Mouse (Mus musculus) common myeloid progenitor, adult 5-6 weeks (primary cell): ENCODE results near the gene Pkd1l1. TPM values are rescaled to one million over a fixed set of nuclear protein-coding genes. Genes with fewer than 3 reads are reported as not detected.

Source experiments
- ATAC-seq: replicated peaks from 2 replicates; pipeline ENCODE4 v1.8.0; 2016; ENCODE audit warnings: low read depth, mild to moderate bottlenecking, moderate TSS enrichment, inconsistent platforms; ENCODE audit not compliant: poor library complexity, severe bottlenecking
- total RNA-seq: library from RNA; stranded (forward); fragments of 200-1000, 187-1606 nt; gene quantifications from 2 replicates; pipeline ENCODE4 v1.2.3, GENCODE M21; 2017

Pkd1l1 gene
- total RNA-seq, 1 experiment from 2014 or later, result not detected

DNA sequence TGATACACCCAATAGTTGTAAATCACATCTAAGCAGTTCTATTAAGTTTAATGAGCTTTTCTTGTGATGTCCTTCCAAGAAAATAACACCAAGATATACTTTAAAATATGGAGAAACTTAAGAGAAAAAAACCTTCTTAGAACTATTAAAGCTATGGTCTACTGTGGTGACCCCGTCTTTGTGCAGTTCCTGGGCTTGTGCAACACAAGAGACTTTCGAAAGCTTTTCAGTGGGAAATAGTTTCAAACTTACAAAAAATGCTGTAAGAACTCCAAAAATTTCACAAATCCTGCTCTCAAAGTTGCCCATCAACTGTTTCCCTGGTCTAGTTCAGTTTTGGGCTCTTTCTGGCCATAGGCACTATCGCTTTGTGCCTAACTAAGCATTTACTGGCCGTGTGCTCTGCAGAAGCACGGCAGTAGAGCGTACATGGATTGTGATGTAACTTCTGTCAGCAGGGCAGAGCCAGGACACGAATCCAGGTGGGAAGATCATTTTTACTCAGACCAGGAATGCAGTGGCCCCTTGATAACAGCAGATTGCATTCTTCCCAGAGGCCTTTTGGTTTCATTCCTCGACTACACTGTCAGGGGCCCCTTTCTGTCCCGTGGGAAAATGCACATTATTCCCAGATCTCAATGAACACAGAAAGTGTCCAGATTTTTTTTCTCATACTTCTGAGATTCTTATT lies 144.1 kb downstream of the Pkd1l1 start:
- ATAC-seq, result no peak

GRCm38 (mm10) chr11:8826609-8827008 lies 146.5 kb downstream of the Pkd1l1 start:
- no peak for ATAC-seq

- no peak for ATAC-seq
Measured at GRCm38 (mm10) chr11:8826046-8826445, 147.0 kb downstream of the Pkd1l1 start.

GRCm38 (mm10) chr11:8825413-8825812 lies 147.7 kb downstream of the Pkd1l1 start:
- no peak for ATAC-seq

DNA sequence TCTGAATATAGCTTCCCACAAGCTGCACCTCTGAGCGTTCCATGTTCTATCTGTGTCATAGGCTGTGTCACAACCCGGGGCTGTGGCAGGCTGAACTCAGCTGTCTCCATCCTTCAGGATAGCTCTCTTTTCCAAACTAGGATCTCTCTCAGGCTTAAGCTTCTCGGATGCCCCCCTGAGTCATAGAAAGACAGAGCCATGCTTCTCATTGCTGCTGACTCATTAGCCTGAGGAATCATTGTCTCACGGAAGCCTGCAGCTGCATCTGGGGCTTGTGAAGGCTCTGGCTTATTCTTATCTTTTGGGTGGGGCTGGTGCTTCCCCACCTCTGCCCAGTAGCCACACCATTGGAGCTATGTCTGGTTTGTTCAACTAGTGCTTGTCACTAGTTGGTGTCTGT lies 151.7 kb downstream of the Pkd1l1 start:
- ATAC-seq, result peak; percentile 96

- no peak for ATAC-seq
Measured at GRCm38 (mm10) chr11:8817376-8817775, 155.7 kb downstream of the Pkd1l1 start.

GRCm38 (mm10) chr11:8814097-8814790 lies 158.8 kb downstream of the Pkd1l1 start:
- no peak for ATAC-seq

DNA sequence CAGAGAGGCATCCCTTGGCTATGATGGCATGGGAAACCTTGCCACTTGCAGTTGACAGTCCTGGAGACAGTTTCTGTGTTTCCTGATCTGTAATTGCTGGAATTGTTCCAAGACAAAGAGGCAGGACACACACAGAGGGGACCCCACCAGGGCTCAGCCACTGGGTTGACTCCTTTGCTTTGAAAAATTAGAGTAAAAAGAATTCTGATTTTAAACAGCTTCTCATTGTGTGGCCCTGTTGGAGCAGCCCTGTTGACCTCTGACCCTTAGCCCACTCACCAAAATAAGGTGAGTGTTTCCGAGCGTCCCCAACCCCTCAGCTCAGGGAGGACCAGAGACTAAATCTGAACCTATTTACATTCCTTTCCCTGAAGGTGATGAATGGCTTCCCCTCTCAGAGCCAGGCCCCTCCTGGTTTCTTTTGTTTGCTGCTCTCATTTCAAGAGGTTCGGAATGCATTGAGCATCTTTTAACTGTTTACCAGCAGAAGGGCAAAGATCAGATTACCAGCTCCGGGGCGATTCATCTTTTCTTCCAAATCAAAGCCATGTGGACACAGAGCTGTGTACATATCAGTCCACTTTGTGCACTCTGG lies 161.5 kb downstream of the Pkd1l1 start:
- ATAC-seq, result no peak

GRCm38 (mm10) chr11:8809644-8810043 lies 163.4 kb downstream of the Pkd1l1 start:
- no peak for ATAC-seq

DNA sequence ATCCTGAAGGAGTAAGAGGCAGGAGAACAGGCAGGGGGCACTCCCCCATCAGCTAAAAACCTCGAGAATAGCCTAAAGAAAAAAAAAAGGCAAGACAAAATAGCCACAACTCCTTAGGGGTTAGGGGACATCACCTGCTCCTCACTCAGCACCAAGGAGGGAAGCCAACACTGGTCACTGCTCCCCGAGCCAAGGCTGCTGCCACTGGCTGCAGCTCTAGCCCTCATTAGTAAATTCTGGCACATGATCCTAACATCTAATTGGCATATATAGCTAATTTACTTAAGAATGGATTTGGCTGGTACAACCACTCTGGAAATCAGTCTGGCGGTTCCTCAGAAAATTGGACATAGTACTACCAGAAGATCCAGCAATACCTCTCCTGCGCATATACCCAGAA lies 166.1 kb downstream of the Pkd1l1 start:
- no peak for ATAC-seq

GRCm38 (mm10) chr11:8804178-8804577 lies 168.9 kb downstream of the Pkd1l1 start:
- no peak for ATAC-seq

DNA sequence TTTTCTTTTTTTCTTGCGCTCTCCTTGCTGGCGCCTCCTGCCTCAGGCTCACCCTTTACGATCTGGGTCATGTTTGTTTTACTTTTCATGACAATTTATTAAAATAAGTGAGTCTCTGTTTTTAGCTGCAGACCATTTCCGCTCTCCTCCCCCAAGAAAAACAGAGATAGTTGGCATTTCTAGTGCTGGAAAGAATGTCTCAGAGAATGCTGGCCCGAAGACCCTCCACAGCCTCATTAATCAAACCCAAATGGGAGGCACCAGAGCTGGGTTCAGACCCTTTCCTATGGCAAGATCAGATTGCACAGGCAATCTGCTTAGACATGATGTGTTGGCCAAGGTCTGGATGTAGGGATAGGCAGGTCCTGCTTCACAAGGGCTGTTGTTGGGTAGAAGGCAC lies 175.6 kb downstream of the Pkd1l1 start:
- no peak for ATAC-seq

GRCm38 (mm10) chr11:8795031-8795430 lies 178.0 kb downstream of the Pkd1l1 start:
- ATAC-seq, result no peak

DNA sequence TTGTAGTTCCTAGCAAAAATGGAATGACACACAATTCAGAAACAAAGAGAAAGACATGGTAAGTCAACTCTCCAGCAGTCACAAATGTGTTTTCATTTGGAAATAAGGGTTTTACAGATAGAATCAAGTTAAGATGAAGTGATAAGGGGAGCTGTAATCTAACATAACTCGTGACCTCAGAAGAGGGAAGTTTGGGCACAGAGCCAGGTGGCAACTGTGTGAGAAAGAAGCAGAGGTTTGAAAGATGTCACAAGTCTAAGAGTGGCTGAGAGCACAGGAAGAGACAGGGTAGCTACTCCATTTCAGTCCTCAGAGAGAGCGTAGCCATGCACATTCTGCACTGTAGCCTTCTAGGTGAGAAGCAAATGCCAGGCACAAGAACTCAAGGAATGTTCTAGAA lies 180.9 kb downstream of the Pkd1l1 start:
- ATAC-seq, result 0 out of 2 replicates have a peak, but pooled peaks have one; percentile 39

- ATAC-seq, result no peak
Measured at GRCm38 (mm10) chr11:8789186-8789585, 183.9 kb downstream of the Pkd1l1 start.

- peak; percentile 81 for ATAC-seq
Measured at GRCm38 (mm10) chr11:8787604-8788003, 185.5 kb downstream of the Pkd1l1 start.

- no peak for ATAC-seq
Measured at GRCm38 (mm10) chr11:8784413-8784812, 188.7 kb downstream of the Pkd1l1 start.

DNA sequence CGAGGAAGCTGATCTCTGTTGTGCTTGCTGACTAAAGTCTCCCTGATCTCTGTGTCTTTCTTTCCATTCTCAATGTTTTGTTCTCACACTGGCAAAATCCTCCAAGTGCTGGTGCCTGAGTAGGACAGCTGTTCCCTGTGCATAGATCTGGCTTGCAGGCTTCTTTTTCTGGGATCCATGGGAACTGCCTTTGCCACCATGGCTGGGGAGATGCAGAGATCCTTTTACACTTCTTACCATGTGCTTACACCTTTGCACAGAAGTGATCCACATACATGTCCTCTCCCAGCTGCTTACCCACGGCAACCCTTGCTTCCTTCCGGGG lies 191.0 kb downstream of the Pkd1l1 start:
- ATAC-seq, result no peak

GRCm38 (mm10) chr11:8781308-8782140 lies 191.5 kb downstream of the Pkd1l1 start:
- ATAC-seq, result no peak

- no peak for ATAC-seq
Measured at GRCm38 (mm10) chr11:8779427-8779826, 193.6 kb downstream of the Pkd1l1 start.
